Mouse (Mus musculus) liver (tissue): ENCODE results near the gene Dmrtc2.
"Not testable (repeated sequence)": the region's sequence is repeated elsewhere in the genome, so short reads cannot be mapped to it uniquely, and the experiment has no call there.

Source experiments
- DNase-seq: peaks from one replicate; pipeline ENCODE4 v3.0.0-alpha.2; 2020; ENCODE audit warnings: mixed read lengths

Dmrtc2 gene

GRCm38 (mm10) chr7:24869532-24870165, at the start of gene Dmrtc2, which contains the start of gene Lypd4:
TSS of gene Dmrtc2 (plus strand) at chr7:24870057.
TSS of gene Lypd4 (minus strand) at chr7:24869941.
- DNase-seq, result no peak

- DNase-seq, result no peak
These were observed 45.4 kb upstream of the Dmrtc2 start for GRCm38 (mm10) chr7:24824452-24824851.

GRCm38 (mm10) chr7:24827181-24827580, 42.7 kb upstream of the Dmrtc2 start:
- DNase-seq, result no peak

GRCm38 (mm10) chr7:24838732-24839409, 31.0 kb upstream of the Dmrtc2 start:
- not testable (repeated sequence) for DNase-seq

DNA sequence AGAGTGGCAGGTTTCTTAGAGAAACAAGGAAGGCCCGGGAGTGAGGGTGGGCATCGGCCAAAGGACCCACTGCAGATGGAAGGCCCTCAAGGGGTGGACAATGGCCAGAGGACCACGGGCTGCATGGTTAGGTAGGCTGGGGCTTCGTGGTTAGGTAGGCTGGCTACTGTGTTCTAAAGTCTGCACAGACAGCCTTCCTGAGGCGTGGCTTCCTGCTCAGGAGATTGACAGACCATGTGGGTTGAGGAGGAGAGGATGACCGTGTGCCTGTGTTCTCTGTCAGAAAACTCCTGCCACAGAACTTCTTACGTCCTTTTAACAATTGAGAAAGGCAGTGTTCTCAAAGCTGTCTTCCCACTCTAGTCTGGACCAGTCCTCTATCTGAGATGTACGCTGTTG, 30.4 kb upstream of the Dmrtc2 start:
- no peak for DNase-seq

DNA sequence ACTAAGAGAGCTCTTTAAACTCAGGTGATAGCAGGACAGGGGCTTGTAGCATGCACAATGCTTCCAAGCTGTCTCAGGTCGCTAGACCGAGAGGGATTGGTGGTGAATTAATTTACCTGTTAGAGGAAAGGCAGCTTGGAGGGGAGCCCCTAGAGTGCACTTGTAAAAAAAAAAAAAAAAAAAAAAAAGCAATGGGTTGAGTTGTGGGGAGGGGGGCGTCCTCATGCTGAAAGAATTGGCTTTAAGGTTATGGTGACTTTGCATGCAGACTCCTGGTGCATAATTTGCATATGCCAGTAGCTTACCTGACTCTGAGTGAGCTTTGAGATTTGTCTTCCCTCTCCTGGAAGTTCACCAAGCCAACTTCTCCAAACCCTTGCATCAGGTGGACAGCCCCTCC, 29.5 kb upstream of the Dmrtc2 start:
- DNase-seq, result no peak

GRCm38 (mm10) chr7:24841009-24841408, 28.8 kb upstream of the Dmrtc2 start:
- DNase-seq, result no peak

DNA sequence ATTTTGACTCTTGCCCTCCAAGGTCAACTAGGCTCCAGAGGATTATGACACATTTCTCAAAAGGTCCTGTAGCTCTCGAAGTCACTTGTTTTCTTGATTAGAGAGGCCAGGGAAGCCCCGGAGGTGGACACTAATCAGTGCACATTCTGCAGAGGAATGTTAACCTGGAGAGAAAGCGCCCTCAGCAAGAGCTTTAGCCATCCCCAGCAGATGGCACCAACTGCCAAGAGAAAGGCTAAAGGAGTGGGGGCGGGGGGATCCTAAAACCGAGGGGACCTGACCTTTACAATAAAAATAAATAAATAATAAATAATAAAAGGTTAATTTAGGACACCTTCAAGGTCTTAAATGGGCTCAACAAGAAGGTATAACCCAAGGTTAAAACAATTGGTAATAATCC, 25.7 kb upstream of the Dmrtc2 start:
- DNase-seq, result no peak

DNA sequence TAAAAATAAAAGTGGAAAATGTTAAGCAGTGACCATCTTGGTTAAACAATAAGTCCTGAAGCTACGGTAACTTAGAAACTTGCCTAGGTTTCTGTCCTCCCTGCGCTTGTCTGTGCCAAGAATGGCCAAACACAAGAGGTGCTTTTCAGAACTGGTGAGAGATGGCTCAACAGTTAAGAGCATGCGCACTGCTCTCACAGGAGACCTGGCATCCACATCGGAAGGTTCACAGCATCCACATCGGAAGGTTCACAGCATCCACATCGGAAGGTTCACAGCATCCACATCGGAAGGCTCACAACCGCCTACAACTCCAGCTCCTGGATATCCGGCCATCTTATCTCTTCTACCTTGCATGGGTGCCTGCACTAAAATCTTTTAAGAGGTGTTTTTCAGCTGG, 24.7 kb upstream of the Dmrtc2 start:
- no peak for DNase-seq

- DNase-seq, result peak; percentile 74
These were observed 24.1 kb upstream of the Dmrtc2 start for GRCm38 (mm10) chr7:24845713-24846112.

DNA sequence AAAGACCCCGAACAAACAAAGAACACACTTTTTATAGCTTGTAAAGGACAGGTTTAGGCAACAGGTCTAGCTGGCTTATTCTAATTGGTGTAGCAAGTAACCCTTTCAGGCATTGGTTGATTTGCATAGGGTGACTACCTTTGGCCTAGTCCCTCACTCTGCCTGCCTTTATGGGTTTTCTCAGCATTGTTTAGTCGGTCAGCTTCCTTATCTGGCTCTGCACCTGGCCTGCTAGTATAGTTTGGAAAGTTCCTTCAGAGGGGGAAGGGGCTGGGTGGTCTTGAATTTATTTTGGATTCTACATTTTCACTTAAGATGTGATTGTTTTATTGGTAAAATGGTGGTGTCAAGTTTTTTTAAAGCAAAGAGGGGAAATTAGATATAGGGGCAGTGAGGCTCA, 23.3 kb upstream of the Dmrtc2 start:
- not testable (repeated sequence) for DNase-seq

GRCm38 (mm10) chr7:24850162-24850561, 19.7 kb upstream of the Dmrtc2 start:
- DNase-seq, result peak; percentile 59

GRCm38 (mm10) chr7:24850899-24851303, 19.0 kb upstream of the Dmrtc2 start:
- peak; percentile 90 for DNase-seq

GRCm38 (mm10) chr7:24851596-24852325, 18.1 kb upstream of the Dmrtc2 start:
- DNase-seq, result no peak

DNA sequence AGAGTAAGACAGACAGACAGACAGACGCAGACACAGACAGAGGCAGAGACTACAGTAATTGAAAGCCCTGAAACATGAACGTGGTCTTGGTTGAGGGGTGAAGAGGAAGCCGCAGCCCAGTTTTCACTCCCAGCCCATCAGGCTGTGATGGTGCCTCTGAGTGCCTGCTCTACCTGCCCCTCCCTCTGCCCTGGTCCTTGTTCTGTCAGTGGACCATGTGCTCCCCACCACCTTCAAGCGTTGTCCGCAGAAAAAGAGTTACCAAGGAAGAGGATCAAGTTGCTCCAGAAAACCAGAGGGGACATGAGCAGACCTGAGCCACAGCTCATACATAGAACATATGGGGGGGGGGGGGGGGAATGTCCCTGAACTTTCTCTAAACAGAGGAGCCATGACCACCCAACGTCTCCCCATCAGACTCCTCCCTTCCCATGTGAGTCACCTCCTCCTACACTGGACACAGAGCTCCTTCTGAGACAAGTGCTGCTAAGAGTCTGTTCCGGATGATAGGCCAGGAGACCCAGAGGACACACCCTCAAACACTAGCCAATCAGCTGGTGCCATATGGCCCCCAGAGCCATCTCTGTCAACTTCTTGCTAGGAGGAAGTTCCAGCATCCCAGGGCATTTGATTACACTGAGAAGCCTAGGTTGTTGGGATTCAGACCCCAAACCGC, 17.2 kb upstream of the Dmrtc2 start:
- DNase-seq, result peak; percentile 89

DNA sequence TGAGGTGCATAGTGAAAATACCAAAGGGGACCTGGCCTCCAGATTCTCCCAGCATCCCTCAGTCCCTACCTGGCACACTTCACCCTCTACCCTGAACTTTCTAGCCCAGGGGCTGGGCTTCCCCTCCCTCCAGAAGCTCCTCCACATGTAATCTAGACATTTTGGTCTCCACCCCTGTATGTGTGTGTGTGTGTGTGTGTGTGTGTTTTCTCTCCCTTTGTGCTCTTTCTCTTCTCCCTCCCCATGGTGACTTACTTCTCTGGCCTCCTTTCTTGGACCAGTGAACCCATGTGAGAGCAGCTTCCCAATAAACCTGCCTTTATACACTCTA, 16.7 kb upstream of the Dmrtc2 start:
- no peak for DNase-seq

DNA sequence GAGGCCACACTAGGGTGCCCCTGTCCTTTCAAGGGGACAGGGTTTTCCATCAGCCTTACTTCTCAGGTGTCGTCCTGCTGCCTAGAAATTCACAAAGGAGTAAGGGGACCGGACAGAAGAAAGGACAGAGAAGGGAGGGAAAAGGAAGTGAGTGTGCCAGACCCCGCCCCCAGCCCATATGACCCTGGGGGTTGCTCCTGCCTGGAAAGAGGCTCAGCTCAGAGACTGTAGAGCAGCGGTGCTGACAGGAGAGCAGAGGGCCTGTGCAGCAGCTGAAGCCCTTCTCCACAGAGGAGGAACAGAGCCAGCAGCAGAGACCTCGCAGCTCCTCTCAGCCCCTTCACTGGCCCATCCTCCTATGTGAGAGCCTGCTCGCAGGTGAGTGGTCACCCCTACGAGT, 16.2 kb upstream of the Dmrtc2 start:
- DNase-seq, result peak; percentile 53

- no peak for DNase-seq
These were observed 13.3 kb upstream of the Dmrtc2 start for GRCm38 (mm10) chr7:24856460-24857120.

GRCm38 (mm10) chr7:24859234-24859633, 10.6 kb upstream of the Dmrtc2 start:
- peak; percentile 85 for DNase-seq

DNA sequence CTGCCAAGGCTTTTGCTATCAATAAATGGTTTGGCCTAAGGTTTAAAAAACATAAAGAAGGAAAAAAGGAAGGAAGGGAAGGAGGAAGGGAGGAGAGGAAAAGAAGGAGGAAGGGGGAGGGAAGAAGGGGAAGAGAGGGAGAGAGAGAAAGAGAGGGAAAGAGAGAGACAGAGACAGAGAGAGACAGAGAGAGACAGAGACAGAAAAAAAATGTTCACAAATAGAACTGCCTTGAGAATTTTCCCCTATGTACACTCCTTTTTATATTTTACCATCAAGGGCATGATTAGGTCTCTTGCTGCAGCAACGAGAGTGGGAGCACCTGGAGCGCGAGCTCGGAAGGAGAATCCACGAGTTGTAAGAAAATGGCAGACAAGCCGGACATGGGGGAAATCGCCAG, 7.9 kb upstream of the Dmrtc2 start, which contains the start of gene Gm9844:
Gm9844 (plus strand) TSS at position 301 of the 400 bp plus-strand sequence.
- no peak for DNase-seq

DNA sequence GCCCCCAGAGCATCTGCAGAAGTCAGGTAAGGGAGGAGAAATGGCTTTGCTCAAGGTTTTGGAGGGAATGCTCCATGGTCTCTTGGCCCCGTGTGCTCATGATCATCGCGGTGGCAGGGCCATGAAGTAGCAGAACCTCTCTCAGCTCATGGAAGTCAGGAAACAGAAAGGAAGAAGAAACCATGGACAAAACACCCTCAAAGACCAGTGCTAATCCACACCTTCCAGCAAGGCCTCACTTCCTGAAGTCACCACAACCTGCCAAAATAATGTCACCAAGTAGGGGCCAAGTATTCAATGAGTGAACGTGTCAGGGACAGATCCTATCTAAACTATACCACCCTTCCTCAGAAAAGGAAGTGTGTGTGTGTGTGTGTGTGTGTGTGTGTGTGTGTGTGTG, 7.0 kb upstream of the Dmrtc2 start:
- DNase-seq, result no peak

DNA sequence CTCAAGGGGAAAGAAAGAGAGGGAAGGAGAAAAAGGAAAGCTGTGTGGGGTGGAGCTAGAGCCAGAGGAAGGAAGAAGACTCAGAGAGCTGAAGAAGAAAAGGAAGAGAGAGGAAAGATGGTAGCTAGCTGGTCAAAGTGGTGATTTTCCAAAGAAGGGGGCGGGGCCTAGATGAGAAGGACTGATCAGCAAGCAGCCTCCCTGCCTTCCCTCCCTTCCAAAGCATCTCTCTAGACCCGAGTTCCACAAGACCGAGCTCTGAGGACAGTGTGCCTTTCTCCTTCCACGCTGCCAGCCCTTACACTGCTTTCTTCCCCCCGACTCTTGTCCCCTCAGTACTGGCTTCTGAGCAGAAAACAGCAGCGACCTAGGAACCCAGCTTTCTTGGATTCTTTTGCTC, 5.7 kb upstream of the Dmrtc2 start:
- no peak for DNase-seq

DNA sequence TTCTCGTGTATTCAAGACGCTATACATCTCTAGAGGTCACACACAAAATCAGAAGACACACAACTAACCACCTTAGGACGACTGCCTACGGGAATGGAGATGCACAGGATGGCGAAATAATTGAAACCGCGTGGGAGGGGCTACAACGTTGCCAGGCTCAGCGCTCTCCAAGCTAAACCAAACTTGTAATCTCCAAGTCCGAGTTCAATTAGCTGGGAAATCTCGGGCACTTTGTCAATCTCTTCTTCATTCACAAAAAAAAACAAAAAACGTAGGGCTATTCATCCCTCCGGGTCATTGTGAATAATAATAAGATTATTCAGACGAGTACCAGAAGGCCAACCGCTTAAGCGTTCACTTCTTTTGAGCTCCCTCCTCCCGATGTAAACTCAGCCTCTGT, 777 bp upstream of the Dmrtc2 start:
- DNase-seq, result no peak
